Mouse (Mus musculus) ES-E14 (cell line): ENCODE data around the gene Rsl24d1.

Source experiments
- CHD2 ChIP-seq: IDR thresholded peaks from 2 replicates; pipeline ENCODE4 v1.6.1; 2014; ENCODE audit warnings: mild to moderate bottlenecking, low read depth, low read length, inconsistent platforms
- HCFC1 ChIP-seq: IDR thresholded peaks from 2 replicates; pipeline ENCODE4 v1.6.1; 2012; ENCODE audit warnings: low read length, inconsistent platforms, borderline replicate concordance; ENCODE audit not compliant: insufficient read depth
- MAFK ChIP-seq: IDR thresholded peaks from 2 replicates; pipeline ENCODE4 v1.6.1; 2014; ENCODE audit warnings: mild to moderate bottlenecking, low read depth, low read length, inconsistent platforms; ENCODE audit not compliant: insufficient read depth
- ZC3H11A ChIP-seq: IDR thresholded peaks from 2 replicates; pipeline ENCODE4 v1.6.1; 2012; ENCODE audit warnings: low read depth, mild to moderate bottlenecking, inconsistent platforms, low read length, borderline replicate concordance
- ZNF384 ChIP-seq: IDR thresholded peaks from 2 replicates; pipeline ENCODE4 v1.6.1; 2012; ENCODE audit warnings: low read depth, low read length, inconsistent platforms

- no peak for TF ChIP-seq ZNF384
- no peak for TF ChIP-seq MAFK
- no peak for TF ChIP-seq CHD2
- no peak for TF ChIP-seq ZC3H11A
- no peak for TF ChIP-seq HCFC1
These were observed 29.3 kb upstream of the Rsl24d1 start for GRCm38 (mm10) chr9:73083956-73084355.
